Mouse (Mus musculus): ENCODE data around the gene Acap1.

- TF ChIP-seq CHD2 (IDR thresholded peaks at IDR 0.05; ENCODE audit: low read depth, low read length): no peak
- TF ChIP-seq ZC3H11A (IDR thresholded peaks at IDR 0.05; ENCODE audit: borderline replicate concordance, low read depth, low read length): no peak
- no peak for TF ChIP-seq HCFC1 (IDR thresholded peaks at IDR 0.05; ENCODE audit: borderline replicate concordance, insufficient read depth, low read length)
These were observed 35.7 kb upstream of the Acap1 start for GRCm38 (mm10) chr11:69930967-69931537.

Measured in ES-E14 (cell line).